Mouse (Mus musculus) mouse trophoblast stem cell (cell line): ENCODE measurements around the gene Mark3.

Experiments used
- in situ Hi-C, 2 experiments: fragments of 300-500 bp; cut with MseI, MboI; formaldehyde crosslinking; loops; 2 replicates in 1 of 2; 3 replicates in 1 of 2; pipeline ENCODE4 v1.15.1; 2025

Gene Mark3

GRCm38 (mm10) chr12:111696239-111696638 lies 121.9 kb downstream of the Mark3 start:
- in situ Hi-C loops = no loop called here

GRCm38 (mm10) chr12:111697708-111698107 lies 123.4 kb downstream of the Mark3 start:
- in situ Hi-C loops = no loop called here

- in situ Hi-C loops = no loop called here
Measured at GRCm38 (mm10) chr12:111698346-111698913, 124.1 kb downstream of the Mark3 start.

GRCm38 (mm10) chr12:111699542-111699941 lies 125.2 kb downstream of the Mark3 start:
- in situ Hi-C loops = no loop called here

DNA sequence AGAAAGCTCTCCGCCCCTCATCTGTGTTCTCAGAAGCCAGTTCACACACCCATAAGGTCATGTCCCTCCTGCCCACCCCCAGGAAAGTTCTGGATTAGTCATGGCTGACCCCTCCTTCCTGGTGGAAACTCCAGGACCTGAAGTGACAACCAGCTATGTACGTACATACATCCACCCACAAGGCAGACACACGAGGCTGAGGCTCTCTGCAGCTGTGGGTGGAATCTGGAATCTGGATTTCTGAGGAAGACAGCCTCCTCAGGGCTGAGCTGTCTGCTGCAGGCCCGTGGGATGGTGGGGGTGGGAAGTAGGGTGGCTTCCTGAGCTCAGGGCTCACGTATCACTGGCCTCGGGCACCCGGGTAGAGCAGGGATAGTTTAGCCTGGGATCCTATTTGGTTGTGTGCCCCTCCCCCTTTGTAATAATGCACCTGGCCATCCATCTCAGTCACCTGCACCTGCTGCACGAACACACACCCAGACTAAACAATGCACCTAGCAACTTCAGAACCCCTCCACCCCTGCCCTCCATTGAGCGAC lies 126.7 kb downstream of the Mark3 start:
- in situ Hi-C loops = no loop called here

- in situ Hi-C loops = no loop called here
Measured at GRCm38 (mm10) chr12:111703301-111703700, 129.0 kb downstream of the Mark3 start.

DNA sequence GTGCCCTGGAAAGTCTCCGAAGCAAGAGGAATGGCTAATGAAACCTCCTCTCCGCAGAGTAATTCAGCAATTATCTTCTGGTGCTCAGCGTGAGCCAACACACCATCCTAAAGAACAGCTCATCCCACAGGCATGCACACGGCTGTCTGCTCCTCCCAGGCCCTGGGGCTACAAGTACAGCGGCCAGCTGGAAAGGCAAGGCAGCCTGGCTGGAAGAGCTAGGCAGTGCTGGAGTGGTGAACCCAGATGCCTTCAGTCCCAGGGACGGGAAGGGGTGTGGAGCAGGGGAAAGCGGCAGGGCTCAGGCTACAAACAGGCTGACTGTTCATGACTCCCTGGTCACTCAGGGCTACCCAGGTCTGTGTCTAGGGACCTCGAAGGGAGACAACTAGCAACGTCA lies 130.3 kb downstream of the Mark3 start:
- in situ Hi-C loops = no loop called here

DNA sequence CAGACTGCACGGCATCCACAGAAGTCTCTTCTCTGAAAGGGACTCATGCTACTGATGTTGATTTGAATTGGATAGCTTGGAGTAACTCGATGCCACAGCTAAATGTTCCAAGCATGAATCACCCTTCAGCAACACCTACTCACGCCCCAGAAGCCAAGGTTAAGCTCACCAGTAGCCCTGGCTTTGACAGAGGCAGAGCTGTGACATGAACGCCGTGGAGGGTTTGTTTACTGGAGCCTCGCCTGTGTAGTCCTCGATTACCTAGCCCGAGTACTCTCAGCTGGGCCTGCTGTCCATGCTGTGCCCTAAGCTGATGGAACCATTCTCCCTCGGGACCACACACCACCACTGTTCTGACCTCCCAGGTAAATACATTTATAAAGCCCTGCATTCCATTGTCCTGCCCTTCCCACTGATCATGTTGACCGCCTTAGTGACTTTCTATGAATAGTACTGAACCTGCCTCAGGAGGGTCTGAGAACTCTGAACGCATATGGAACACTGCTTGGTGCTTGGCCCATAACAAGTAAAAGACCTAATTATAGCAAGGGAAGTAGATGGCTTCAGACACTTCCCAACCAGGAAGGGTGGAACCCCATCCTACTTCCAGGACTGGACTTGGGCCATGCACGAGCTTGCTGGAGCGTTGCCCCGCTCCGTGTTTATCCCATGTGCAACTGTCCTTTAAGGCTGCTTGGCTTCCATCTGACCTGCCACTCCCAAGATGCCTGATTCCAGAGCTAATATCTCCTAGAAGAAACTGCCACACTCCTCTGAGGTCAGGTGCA lies 131.1 kb downstream of the Mark3 start:
- in situ Hi-C loops = no loop called here
